8 mouse cellular contexts compared by ENCODE assay signal in the genomic region with DNA sequence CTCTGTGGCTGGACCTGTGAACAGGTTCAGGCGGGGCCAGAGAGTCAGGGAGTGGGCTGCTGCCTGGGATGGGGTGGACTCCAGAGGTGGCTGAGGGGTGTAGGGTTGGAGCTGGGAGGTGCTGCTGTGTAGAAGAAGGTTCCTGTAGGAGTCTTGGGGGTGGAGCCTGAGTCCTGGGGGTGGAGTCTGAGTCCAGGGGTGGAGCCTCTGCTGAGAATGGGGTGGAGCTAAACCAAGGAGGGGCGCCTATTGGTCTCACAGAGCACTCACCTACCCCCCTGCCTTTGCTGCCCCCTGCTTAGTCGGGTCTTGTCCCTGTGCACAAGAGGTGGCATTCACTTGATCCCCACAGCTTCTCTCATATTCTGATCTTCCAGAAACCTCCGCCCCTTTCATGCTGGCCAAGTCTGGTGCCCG. TPM values are rescaled to one million over a fixed set of nuclear protein-coding genes. Genes with fewer than 3 reads are reported as not detected.
A peak's percentile ranks its signal among the peaks of the same experiment; 100 is the strongest.
DNase-seq lines count a peak whose midpoint lies in the region; ATAC-seq and TF ChIP-seq lines count a peak whose summit lies in the region.

No protein-coding gene starts in this region.

- no peak overlapping the region for H3K27ac ChIP-seq in MEL (ENCODE audit: control insufficient read depth, low read depth, low read length)
- H3K27ac ChIP-seq in embryonic facial prominence, embryonic 13.5 days = no peak overlapping the region
- H3K27ac ChIP-seq in hindbrain, embryonic 11.5 days (ENCODE audit: low read depth, low read length) = no peak overlapping the region
- H3K27ac ChIP-seq in limb, embryonic 13.5 days = no peak overlapping the region
- no peak overlapping the region for H3K27ac ChIP-seq in midbrain, embryonic 14.5 days (replicated peaks; ENCODE audit: low read depth, low read length)

- no peak for TF ChIP-seq CTCF in MEL (IDR thresholded peaks at IDR 0.05 in 2 of 3, conservative IDR thresholded peaks at IDR 0.05 in 1 of 3; ENCODE audit: control insufficient read depth in 1 of 3, insufficient read depth in 1 of 3, low read depth in 2 of 3, low read length in 3 of 3, poor library complexity in 1 of 3, severe bottlenecking in 1 of 3)

- no peaks in the 10 kb centered on the region for H3K79me2 ChIP-seq in MEL (ENCODE audit: control insufficient read depth, insufficient read depth, low read length, poor library complexity)

- 45% methylated on average over 5 of the region's 5 CpGs for WGBS in embryonic facial prominence, embryonic 13.5 days
- 61% methylated on average over 5 of the region's 5 CpGs for WGBS in hindbrain, embryonic 11.5 days
- 63% methylated on average over 5 of the region's 5 CpGs for WGBS in limb, embryonic 13.5 days
- WGBS in midbrain, embryonic 14.5 days = 62% methylated on average over 5 of the region's 5 CpGs

- no peaks in the 10 kb centered on the region for H3K9me3 ChIP-seq in MEL (replicated peaks; ENCODE audit: insufficient read depth, low read length)
- H3K9me3 ChIP-seq in embryonic facial prominence, embryonic 13.5 days = no peaks in the 10 kb centered on the region
- H3K9me3 ChIP-seq in hindbrain, embryonic 11.5 days (ENCODE audit: control insufficient read depth, low read length) = no peaks in the 10 kb centered on the region
- no peaks in the 10 kb centered on the region for H3K9me3 ChIP-seq in limb, embryonic 13.5 days
- no peaks in the 10 kb centered on the region for H3K9me3 ChIP-seq in midbrain, embryonic 14.5 days (ENCODE audit: control insufficient read depth, low read length)

- peak; percentile 73 to 78 for DNase-seq in B cell, adult 2 months
- peak; percentile 62 for DNase-seq in MEL (ENCODE audit: low read depth, low spot score)
- no peak for DNase-seq in hindbrain, embryonic 11.5 days (ENCODE audit: low spot score)
- DNase-seq in midbrain, embryonic 14.5 days = no peak
- no peak for DNase-seq in right cerebral cortex, postnatal 14 days
- no peak for DNase-seq in left cerebral cortex, adult 11 months (ENCODE audit: low spot score)

- peak overlapping the region; percentile 41 for H3K4me2 ChIP-seq in embryonic facial prominence, embryonic 13.5 days
- H3K4me2 ChIP-seq in hindbrain, embryonic 11.5 days (replicated peaks; ENCODE audit: low read depth, low read length) = no peak overlapping the region
- peak overlapping the region; percentile 22; the same call in 1 of the 2 replicates for H3K4me2 ChIP-seq in limb, embryonic 13.5 days (replicated peaks)
- no peak overlapping the region for H3K4me2 ChIP-seq in midbrain, embryonic 14.5 days (ENCODE audit: low read length)

- 0 out of 2 replicates have a peak, but pooled peaks have one; percentile 40 for ATAC-seq in embryonic facial prominence, embryonic 13.5 days (ENCODE audit: insufficient number of reproducible peaks, insufficient read depth, low FRiP score, low TSS enrichment, low read depth)
- peak; percentile 61; the same call in 1 of the 2 replicates for ATAC-seq in hindbrain, embryonic 11.5 days (ENCODE audit: low FRiP score)
- peak; percentile 24; the same call in 1 of the 2 replicates for ATAC-seq in limb, embryonic 13.5 days (ENCODE audit: low FRiP score, low read depth)
- ATAC-seq in midbrain, embryonic 14.5 days (ENCODE audit: low FRiP score, low TSS enrichment) = peak; percentile 58

- H3K9ac ChIP-seq in MEL (ENCODE audit: control insufficient read depth, low read depth, low read length, poor library complexity, severe bottlenecking) = no peak overlapping the region
- H3K9ac ChIP-seq in embryonic facial prominence, embryonic 13.5 days = no peak overlapping the region
- no peak overlapping the region for H3K9ac ChIP-seq in hindbrain, embryonic 11.5 days (ENCODE audit: low read depth, low read length)
- H3K9ac ChIP-seq in limb, embryonic 13.5 days = no peak overlapping the region
- no peak overlapping the region for H3K9ac ChIP-seq in midbrain, embryonic 14.5 days (replicated peaks; ENCODE audit: low read length)

- H3K4me1 ChIP-seq in MEL (ENCODE audit: control insufficient read depth in 1 of 2, insufficient read depth in 2 of 2, low read length in 2 of 2) = peaks cover 1 to 4% of the 10 kb centered on the region in 2 experiments; a peak in 2 of 4 replicates
- H3K4me1 ChIP-seq in embryonic facial prominence, embryonic 13.5 days = peaks cover 31% of the 10 kb centered on the region
- no peaks in the 10 kb centered on the region; the same call in 1 of the 2 replicates for H3K4me1 ChIP-seq in hindbrain, embryonic 11.5 days (replicated peaks; ENCODE audit: control insufficient read depth, insufficient read depth, low read length)
- peaks cover 36% of the 10 kb centered on the region for H3K4me1 ChIP-seq in limb, embryonic 13.5 days
- H3K4me1 ChIP-seq in midbrain, embryonic 14.5 days (ENCODE audit: control insufficient read depth, insufficient read depth, low read length) = no peaks in the 10 kb centered on the region

- TF ChIP-seq POLR2A in MEL (IDR thresholded peaks at IDR 0.05; ENCODE audit: control insufficient read depth in 1 of 2, insufficient read depth in 1 of 2, low read depth in 1 of 2, low read length in 2 of 2, poor library complexity in 1 of 2) = no peak

- no peak overlapping the region for H3K4me3 ChIP-seq in MEL (ENCODE audit: control insufficient read depth in 1 of 2, insufficient read depth in 1 of 2, low read depth in 2 of 2, low read length in 2 of 2)
- 0 out of 2 replicates have a peak overlapping the region, but pooled peaks have one; percentile 3 for H3K4me3 ChIP-seq in embryonic facial prominence, embryonic 13.5 days
- H3K4me3 ChIP-seq in hindbrain, embryonic 11.5 days (ENCODE audit: low read depth, low read length) = no peak overlapping the region
- H3K4me3 ChIP-seq in limb, embryonic 13.5 days = no peak overlapping the region
- no peak overlapping the region for H3K4me3 ChIP-seq in midbrain, embryonic 14.5 days (replicated peaks; ENCODE audit: low read depth, low read length)

- TF ChIP-seq EP300 in MEL (IDR thresholded peaks at IDR 0.05; ENCODE audit: low read depth in 1 of 2, low read length in 2 of 2) = no peak

- no peak for TF ChIP-seq RAD21 in MEL (IDR thresholded peaks at IDR 0.05; ENCODE audit: low read depth, low read length)

- peaks cover 3 to 5% of the 10 kb centered on the region in 2 experiments; a peak in 3 of 4 replicates for H3K36me3 ChIP-seq in MEL (ENCODE audit: control insufficient read depth in 1 of 2, insufficient read depth in 2 of 2, low read length in 2 of 2)
- H3K36me3 ChIP-seq in embryonic facial prominence, embryonic 13.5 days = no peaks in the 10 kb centered on the region
- no peaks in the 10 kb centered on the region for H3K36me3 ChIP-seq in hindbrain, embryonic 11.5 days (ENCODE audit: control insufficient read depth, insufficient read depth, low read length)
- no peaks in the 10 kb centered on the region for H3K36me3 ChIP-seq in limb, embryonic 13.5 days
- H3K36me3 ChIP-seq in midbrain, embryonic 14.5 days (ENCODE audit: control insufficient read depth, insufficient read depth, low read length) = no peaks in the 10 kb centered on the region

- no peaks in the 10 kb centered on the region for H3K27me3 ChIP-seq in MEL (ENCODE audit: control insufficient read depth in 1 of 2, insufficient read depth in 2 of 2, low read length in 2 of 2)
- peaks cover 6% of the 10 kb centered on the region; the same call in 1 of the 2 replicates for H3K27me3 ChIP-seq in embryonic facial prominence, embryonic 13.5 days
- no peaks in the 10 kb centered on the region for H3K27me3 ChIP-seq in hindbrain, embryonic 11.5 days (ENCODE audit: control insufficient read depth, insufficient read depth, low read length)
- 0 out of 2 replicates have a peak, but pooled peaks cover 2% of the 10 kb centered on the region for H3K27me3 ChIP-seq in limb, embryonic 13.5 days
- no peaks in the 10 kb centered on the region for H3K27me3 ChIP-seq in midbrain, embryonic 14.5 days (ENCODE audit: control insufficient read depth, insufficient read depth, low read length)

TF ChIP-seq in MEL, 35 proteins besides CTCF, POLR2A, EP300 and RAD21:
- TF ChIP-seq NELFE (IDR thresholded peaks at IDR 0.05; ENCODE audit: low read depth, low read length) (no peak), ZMIZ1 (IDR thresholded peaks at IDR 0.05; ENCODE audit: low read depth, low read length) (no peak), UBTF (IDR thresholded peaks at IDR 0.05; ENCODE audit: borderline replicate concordance, insufficient read depth, low read depth, low read length) (no peak), CHD1 (IDR thresholded peaks at IDR 0.05; ENCODE audit: low read depth, low read length) (no peak), ZKSCAN1 (IDR thresholded peaks at IDR 0.05; ENCODE audit: low read depth, low read length) (no peak), GABPA (IDR thresholded peaks at IDR 0.05; ENCODE audit: low read depth, low read length) (no peak), MYC (IDR thresholded peaks at IDR 0.05; ENCODE audit: low read depth, low read length) (no peak), HCFC1 (IDR thresholded peaks at IDR 0.05; ENCODE audit: low read depth, low read length) (no peak), GATA1 (IDR thresholded peaks at IDR 0.05; ENCODE audit: low read depth, low read length) (no peak), USF1 (IDR thresholded peaks at IDR 0.05; ENCODE audit: low read depth, low read length) (no peak), NRF1 (IDR thresholded peaks at IDR 0.05; ENCODE audit: insufficient read depth, low read depth, low read length, poor library complexity, severe bottlenecking) (no peak), CHD2 (IDR thresholded peaks at IDR 0.05; ENCODE audit: low read length) (no peak), MXI1 (IDR thresholded peaks at IDR 0.05; ENCODE audit: low read depth, low read length) (no peak)
TF ChIP-seq in MEL: peak in this region for 0.

RNA-seq across cellular contexts. Expression of a gene that starts 31.9 kb away (rescaled TPM):
- 19.9 and 22.8 TPM in 2 replicates for total RNA-seq in MEL (2012; rRNA removed)
- polyA plus RNA-seq in MEL (2012; ENCODE audit: insufficient read depth in 1 of 2, insufficient read length in 2 of 2, low read depth in 1 of 2, low replicate concordance in 2 of 2, missing spikeins in 1 of 2) = 10 to 100 TPM in 1 of 2 experiments, not detected in 1; 42.4 TPM
- 6.4 and 7.2 TPM in 2 replicates for polyA plus RNA-seq in embryonic facial prominence, embryonic 13.5 days (2015; fragmentation: Nextera tagmentation; extraction: Ambion mirVana)
- 2.7 and 3.0 TPM in 2 replicates for polyA plus RNA-seq in hindbrain, embryonic 11.5 days (2014; fragmentation: Nextera tagmentation; extraction: Ambion mirVana)
- polyA plus RNA-seq in limb, embryonic 13.5 days (2015; fragmentation: Nextera tagmentation; extraction: Ambion mirVana) = 4.1 and 4.3 TPM in 2 replicates
- 3.6 and 5.0 TPM in 2 replicates for polyA plus RNA-seq in midbrain, embryonic 14.5 days (2014; fragmentation: Nextera tagmentation; extraction: Ambion mirVana)

RNA-seq across cellular contexts. Expression of a gene that starts 48.8 kb away (rescaled TPM):
- 41.4 and 52.6 TPM in 2 replicates for total RNA-seq in MEL (2012; rRNA removed)
- polyA plus RNA-seq in MEL (2012; ENCODE audit: insufficient read depth in 1 of 2, insufficient read length in 2 of 2, low read depth in 1 of 2, low replicate concordance in 2 of 2, missing spikeins in 1 of 2) = 10 to 100 TPM in 1 of 2 experiments, not detected in 1; 50.4 TPM
- polyA plus RNA-seq in embryonic facial prominence, embryonic 13.5 days (2015; fragmentation: Nextera tagmentation; extraction: Ambion mirVana) = 85.7 and 97.0 TPM in 2 replicates
- 69.4 and 69.8 TPM in 2 replicates for polyA plus RNA-seq in hindbrain, embryonic 11.5 days (2014; fragmentation: Nextera tagmentation; extraction: Ambion mirVana)
- polyA plus RNA-seq in limb, embryonic 13.5 days (2015; fragmentation: Nextera tagmentation; extraction: Ambion mirVana) = 85.3 TPM in 2 replicates
- 43.1 and 48.1 TPM in 2 replicates for polyA plus RNA-seq in midbrain, embryonic 14.5 days (2014; fragmentation: Nextera tagmentation; extraction: Ambion mirVana)

Comparison
In these comparisons a context has a peak if more than half of its experiments do, and no peak if none do; other contexts are left out.
1. DNase-seq: peak in B cell, adult 2 months (2 of 2) and MEL (single experiment); none in hindbrain, embryonic 11.5 days (single experiment), midbrain, embryonic 14.5 days (single experiment), right cerebral cortex, postnatal 14 days (single experiment) and left cerebral cortex, adult 11 months (single experiment).
2. H3K4me2 ChIP-seq: peak in embryonic facial prominence, embryonic 13.5 days (single experiment) and limb, embryonic 13.5 days (single experiment); none in hindbrain, embryonic 11.5 days (single experiment) and midbrain, embryonic 14.5 days (single experiment).
3. Peak in every context shown above with its lines, with median percentiles within 50 percentile points of each other: ATAC-seq.